Mouse (Mus musculus) urinary bladder, adult 2 months (tissue): Measurements from ENCODE around the gene S100a16. TPM values are rescaled to one million over a fixed set of nuclear protein-coding genes. Genes with fewer than 3 reads are reported as not detected.

Experiments used
- DNase-seq: peaks from one replicate; pipeline ENCODE4 v3.0.0; 2022; ENCODE audit warnings: low spot score
- polyA plus RNA-seq: library from polyadenylated mRNA; depleted of rRNA; stranded (reverse); fragments of >200 nt; gene quantifications from 2 replicates; pipeline ENCODE4 v1.2.3, GENCODE M21; 2012; rRNA removed

The S100a16 gene
- polyA plus RNA-seq = 151 and 159 TPM in 2 replicates

- DNase-seq = peak; percentile 76
Measured at GRCm38 (mm10) chr3:90537141-90537904, at the start of gene S100a16. Gene S100a16 (plus strand): TSS chr3:90537254.

- no peak for DNase-seq
Measured at GRCm38 (mm10) chr3:90488576-90488975, 48.5 kb upstream of the S100a16 start.

GRCm38 (mm10) chr3:90490696-90491256, 46.3 kb upstream of the S100a16 start, which contains the start of gene Snapin:
Gene Snapin (minus strand): TSS chr3:90491033.
- DNase-seq = peak; percentile 96

GRCm38 (mm10) chr3:90491350-90491749, 45.7 kb upstream of the S100a16 start:
- no peak for DNase-seq

GRCm38 (mm10) chr3:90493831-90494540, 43.1 kb upstream of the S100a16 start:
- no peak for DNase-seq

- no peak for DNase-seq
Measured at GRCm38 (mm10) chr3:90495850-90496525, 41.1 kb upstream of the S100a16 start.

GRCm38 (mm10) chr3:90497597-90497996, 39.5 kb upstream of the S100a16 start:
- no peak for DNase-seq

GRCm38 (mm10) chr3:90503444-90503843, 33.6 kb upstream of the S100a16 start:
- no peak for DNase-seq

GRCm38 (mm10) chr3:90505216-90505615, 31.8 kb upstream of the S100a16 start:
- no peak for DNase-seq

- no peak for DNase-seq
Measured at GRCm38 (mm10) chr3:90506362-90506761, 30.7 kb upstream of the S100a16 start.

GRCm38 (mm10) chr3:90508287-90508949, 28.6 kb upstream of the S100a16 start:
- DNase-seq = no peak

GRCm38 (mm10) chr3:90508950-90509746, 27.9 kb upstream of the S100a16 start, which contains the start of gene Chtop:
Gene Chtop (minus strand): TSS chr3:90509498.
- DNase-seq = peak; percentile 98

GRCm38 (mm10) chr3:90509747-90510123, 27.3 kb upstream of the S100a16 start:
- no peak for DNase-seq

GRCm38 (mm10) chr3:90512276-90512675, 24.8 kb upstream of the S100a16 start:
- DNase-seq = no peak

- DNase-seq = no peak
Measured at GRCm38 (mm10) chr3:90512948-90513642, 24.0 kb upstream of the S100a16 start.

GRCm38 (mm10) chr3:90513796-90514590, 23.1 kb upstream of the S100a16 start, which contains the start of the genes S100a1 and S100a13:
Gene S100a1 (minus strand): TSS chr3:90514392.
Gene S100a13 (plus strand): TSS chr3:90514435.
- peak; percentile 60 for DNase-seq

GRCm38 (mm10) chr3:90514691-90515090, 22.4 kb upstream of the S100a16 start:
- DNase-seq = peak; percentile 50

- DNase-seq = no peak
Measured at GRCm38 (mm10) chr3:90515242-90515641, 21.8 kb upstream of the S100a16 start.

- DNase-seq = no peak
Measured at GRCm38 (mm10) chr3:90515789-90516188, 21.3 kb upstream of the S100a16 start.
